Mouse (Mus musculus) thymus, adult 2 months (tissue): ENCODE data around the gene Klf5. TPM values are rescaled to one million over a fixed set of nuclear protein-coding genes. Genes with fewer than 3 reads are reported as not detected.

Experiments
- DNase-seq: peaks from one replicate; pipeline ENCODE4 v3.0.0; 2021
- H3K27ac ChIP-seq: fragments of 200-500 bp; 2 replicates; pipeline ENCODE4 v1.5.1; 2012; ENCODE audit warnings: low read length, control low read depth; ENCODE audit not compliant: control insufficient read depth, insufficient read depth
- H3K27me3 ChIP-seq: fragments of 200-500 bp; 2 replicates; pipeline ENCODE4 v1.6.1; 2012; ENCODE audit warnings: mild to moderate bottlenecking, low read length, moderate library complexity, mixed read lengths; ENCODE audit not compliant: control insufficient read depth, insufficient read depth
- H3K36me3 ChIP-seq: fragments of 200-500 bp; 2 replicates; pipeline ENCODE4 v1.6.1; 2012; ENCODE audit warnings: mild to moderate bottlenecking, low read length, moderate library complexity; ENCODE audit not compliant: control insufficient read depth, insufficient read depth
- H3K4me1 ChIP-seq: fragments of 200-500 bp; replicated peaks from 2 replicates; pipeline ENCODE4 v1.6.1; 2012; ENCODE audit warnings: low read length; ENCODE audit not compliant: control insufficient read depth, insufficient read depth
- H3K4me3 ChIP-seq: fragments of 200-500 bp; 2 replicates; pipeline ENCODE4 v1.5.1; 2012; ENCODE audit warnings: mild to moderate bottlenecking, low read length, control low read depth, moderate library complexity; ENCODE audit not compliant: control insufficient read depth, insufficient read depth
- CTCF ChIP-seq: fragments of 200-500 bp; IDR thresholded peaks from 2 replicates; pipeline ENCODE4 v1.5.1; 2012; ENCODE audit warnings: mild to moderate bottlenecking, control low read depth, low read length, moderate library complexity, borderline replicate concordance; ENCODE audit not compliant: control insufficient read depth, poor library complexity, insufficient read depth; ENCODE audit errors: extremely low read depth
- POLR2A ChIP-seq: fragments of 200-500 bp; IDR thresholded peaks from 2 replicates; pipeline ENCODE4 v1.6.1; 2012; ENCODE audit warnings: mild to moderate bottlenecking, low read length, control low read depth, moderate library complexity; ENCODE audit not compliant: control insufficient read depth, poor library complexity, insufficient read depth; ENCODE audit errors: extremely low read depth
- WGBS: fragments of 180-500 bp; shearing (Covaris S2); methylation state at CpG from one replicate; pipeline ENCODE4 v1.1.7; 2018; 5-methylcytosine and 5-hydroxymethylcytosine counted together
- polyA plus RNA-seq: library from polyadenylated mRNA; depleted of rRNA; stranded (reverse); fragments of >200 nt; gene quantifications from 2 replicates; pipeline ENCODE4 v1.2.3, GENCODE M21; 2012; rRNA removed

Klf5 gene
- polyA plus RNA-seq, 1 experiment: 2.2 TPM

DNA sequence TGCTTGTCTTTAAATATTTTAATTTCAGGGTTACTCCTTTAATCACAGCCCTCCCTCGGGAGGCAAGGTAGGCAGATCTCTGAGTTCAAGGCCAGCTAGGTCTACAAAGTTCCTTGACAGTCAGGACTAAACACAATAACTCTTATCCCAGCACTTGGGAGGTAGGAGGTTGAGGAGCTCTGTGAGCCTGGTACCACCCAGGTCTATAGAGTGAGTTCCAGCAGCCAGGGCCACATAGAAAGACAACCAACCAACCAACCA lies 57.0 kb downstream of the Klf5 start:
- Histone ChIP-seq H3K27ac (no peak overlapping the region), H3K36me3 (no peaks in the 10 kb centered on the region), H3K4me1 (no peaks in the 10 kb centered on the region), H3K4me3 (no peak overlapping the region), H3K27me3 (no peaks in the 10 kb centered on the region)
- WGBS: 94% methylated on average over 1 of the region's 1 CpGs
- no peak for TF ChIP-seq POLR2A
- no peak for TF ChIP-seq CTCF
- no peak for DNase-seq

DNA sequence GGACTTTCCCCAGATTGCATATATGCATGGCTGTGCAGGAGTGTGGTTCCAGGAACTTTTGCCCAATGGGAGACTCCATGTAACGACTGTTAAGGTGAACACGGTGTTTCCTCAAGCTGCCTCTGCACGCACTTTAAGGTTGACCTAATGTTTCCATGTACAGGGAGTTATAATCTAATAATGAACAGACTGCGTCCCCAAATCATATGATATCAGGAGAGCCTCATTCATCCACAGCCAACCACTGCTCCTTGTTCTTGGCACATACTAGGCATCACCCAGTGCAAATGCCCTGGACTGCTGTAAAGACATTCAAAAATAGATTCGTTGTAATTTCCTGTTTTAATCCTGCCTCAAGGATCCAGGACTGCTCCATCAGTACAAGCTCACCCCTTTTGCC lies 64.5 kb downstream of the Klf5 start:
- WGBS: 92% methylated on average over 5 of the region's 5 CpGs
- TF ChIP-seq CTCF (no peak), POLR2A (no peak)
- H3K27ac ChIP-seq: no peak overlapping the region

GRCm38 (mm10) chr14:99364007-99364784 lies 65.7 kb downstream of the Klf5 start:
- DNase-seq: no peak
- 86% methylated on average over 12 of the region's 12 CpGs for WGBS
- TF ChIP-seq POLR2A: no peak
- TF ChIP-seq CTCF: no peak
- H3K4me1 ChIP-seq: no peaks in the 10 kb centered on the region
- no peak overlapping the region for H3K27ac ChIP-seq
- no peaks in the 10 kb centered on the region for H3K36me3 ChIP-seq
- no peak overlapping the region for H3K4me3 ChIP-seq
- H3K27me3 ChIP-seq: no peaks in the 10 kb centered on the region

More for the DNA sequence above, 64.5 kb downstream of the Klf5 start:
- Histone ChIP-seq H3K27me3 (no peaks in the 10 kb centered on the region), H3K36me3 (no peaks in the 10 kb centered on the region), H3K4me3 (no peak overlapping the region), H3K4me1 (no peaks in the 10 kb centered on the region)
- no peak for DNase-seq

Other genes with a start within 250 kb of the Klf5 start
- 1.8 and 2.4 TPM in 2 replicates for gene Pibf1, start 199.3 kb upstream of the Klf5 start, polyA plus RNA-seq
- gene Dis3, start 198.9 kb upstream of the Klf5 start, polyA plus RNA-seq: 9.7 and 12.4 TPM in 2 replicates